Mouse (Mus musculus): ENCODE measurements at regions not wholly inside any gene's neighbourhood (a gene's known extent, or its start where the extent isn't known, plus 50 kb on each side); places are given as distances from the start of the nearest gene placed in this dataset.

DNA sequence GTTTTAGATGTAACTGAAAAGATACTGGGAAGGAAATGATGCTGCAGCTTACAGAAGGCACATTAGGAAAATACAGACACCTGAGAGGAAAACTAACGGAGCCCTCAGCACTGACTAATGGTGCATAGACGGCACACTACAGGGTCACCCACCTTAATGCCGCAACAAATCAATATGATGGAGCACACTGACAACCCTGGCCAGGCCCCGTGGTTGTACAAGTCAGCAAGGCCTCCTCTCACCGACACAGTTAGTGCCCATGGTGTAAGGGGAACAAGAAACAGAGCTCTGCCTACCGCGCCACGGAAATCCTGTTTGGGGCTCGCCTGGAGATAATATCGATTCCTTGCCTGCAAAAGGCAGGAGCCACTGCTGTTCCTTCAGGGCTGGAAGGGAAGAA, 273.9 kb downstream of the Prim2 start:
- DNase-seq = no peak

DNA sequence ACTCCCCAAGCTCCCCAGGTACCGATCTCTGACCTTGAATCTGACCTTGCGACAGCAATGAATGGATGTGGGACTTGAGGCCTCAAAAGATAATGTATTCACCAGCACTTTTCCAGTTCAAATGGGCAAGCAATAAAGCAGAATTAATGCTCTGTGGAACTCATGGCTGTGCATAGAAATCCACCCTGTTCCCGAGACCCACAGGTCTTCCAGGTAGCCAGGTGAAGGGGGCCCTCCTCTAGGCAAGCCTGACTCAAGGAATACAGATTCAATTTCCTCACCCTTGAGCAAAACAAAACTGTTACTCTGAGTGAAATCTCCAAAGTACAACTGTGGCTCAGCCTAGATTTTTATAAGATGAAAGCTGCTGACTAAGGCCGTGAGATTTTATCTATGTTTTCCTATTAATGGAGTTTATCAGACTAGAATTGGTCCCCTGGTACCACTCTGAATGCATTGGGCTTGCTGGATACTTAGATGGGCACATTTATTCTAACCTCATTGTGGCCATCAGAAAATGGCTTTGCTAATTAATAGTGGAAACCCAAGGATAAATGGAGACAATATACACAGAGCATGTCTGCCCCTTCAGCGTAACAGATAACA, 274.5 kb downstream of the Prim2 start:
- DNase-seq = peak; percentile 5

DNA sequence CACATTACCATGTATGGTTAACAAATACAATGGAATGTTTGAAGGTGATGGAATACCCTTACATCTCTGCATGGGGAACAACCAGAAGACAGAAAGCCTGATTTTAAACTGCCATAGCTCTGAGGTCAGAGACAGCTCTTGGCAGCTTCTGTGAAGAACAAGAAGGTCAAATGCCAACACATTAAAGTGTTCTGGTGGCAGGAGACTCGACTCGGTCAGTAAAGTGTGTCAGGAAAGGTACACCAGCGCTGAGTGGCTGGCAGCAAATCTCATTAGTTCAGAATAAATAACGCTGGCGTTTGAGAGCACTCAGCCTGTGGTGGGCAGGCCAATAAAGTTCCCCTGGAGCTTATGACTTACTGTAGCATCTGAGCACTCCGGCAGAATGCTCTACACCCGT, 298.8 kb downstream of the Prim2 start:
- no peak for DNase-seq

DNA sequence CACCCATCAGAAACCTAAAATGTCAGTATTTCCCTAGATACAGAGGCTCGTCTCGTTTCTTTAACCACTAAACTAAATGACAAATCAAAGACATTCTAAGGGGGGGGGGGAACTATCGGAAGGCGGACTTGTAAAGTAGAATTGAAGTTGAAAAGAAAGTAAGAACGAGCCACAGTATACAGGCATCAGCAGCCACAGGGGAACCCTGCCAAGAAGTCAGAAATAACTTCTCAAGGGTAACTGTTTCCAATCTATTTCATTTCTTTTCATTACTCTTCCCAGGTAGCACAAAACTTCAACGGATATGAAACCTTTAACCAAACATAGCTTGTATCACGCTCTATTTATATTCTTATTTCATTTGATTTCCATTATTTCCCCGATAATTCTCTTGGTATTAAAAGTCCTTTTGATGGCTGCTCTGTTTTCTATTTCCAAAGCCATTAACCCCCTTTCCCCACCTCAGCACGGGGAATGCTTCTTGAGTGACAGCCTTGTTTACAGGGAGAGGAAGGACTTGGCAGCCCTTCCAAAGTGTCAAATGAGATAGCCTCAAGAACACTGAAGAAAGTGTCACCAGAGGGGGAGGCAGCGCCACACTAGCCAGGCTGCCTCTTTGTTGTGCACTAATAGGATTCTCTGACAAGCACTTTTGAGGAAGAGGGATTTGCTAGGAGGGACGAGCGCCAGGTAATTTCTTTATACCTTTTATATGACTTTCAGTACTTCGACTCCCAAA, 306.7 kb downstream of the Prim2 start:
- no peak for DNase-seq

DNA sequence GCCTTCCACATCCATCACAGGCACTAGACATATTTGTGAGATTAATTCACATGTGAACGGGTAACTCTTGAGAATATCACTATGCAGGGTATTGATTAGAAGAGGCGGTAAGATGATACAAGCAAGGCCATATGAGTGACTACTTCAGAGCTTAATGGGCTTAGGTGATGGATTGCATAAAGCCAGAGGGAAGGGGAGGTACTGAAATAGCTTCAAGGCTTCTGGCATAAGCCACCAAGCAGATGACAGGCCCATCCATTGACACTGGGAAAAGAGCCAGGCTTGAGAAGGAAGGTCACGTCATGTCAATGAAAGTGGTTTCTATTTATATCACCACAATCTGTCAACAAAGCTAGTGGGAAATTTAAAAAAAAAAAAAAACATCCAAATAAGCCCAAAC, 335.5 kb downstream of the Prim2 start:
- peak; percentile 15 for DNase-seq
